Mouse (Mus musculus) brain, embryonic 14.5 days (tissue): ENCODE results near the gene Cd83.

ENCODE experiments used
- CTCF ChIP-seq: fragments of 200-500 bp; IDR thresholded peaks from 2 replicates; pipeline ENCODE4 v1.5.1; 2012; ENCODE audit warnings: inconsistent platforms, mild to moderate bottlenecking, moderate library complexity, borderline replicate concordance; ENCODE audit not compliant: insufficient read depth, insufficient read length; ENCODE audit errors: extremely low read depth
- POLR2A ChIP-seq: fragments of 200-500 bp; IDR thresholded peaks from 2 replicates; pipeline ENCODE4 v1.6.1; 2012; ENCODE audit warnings: mild to moderate bottlenecking, inconsistent platforms, borderline replicate concordance; ENCODE audit not compliant: poor library complexity, insufficient read depth, insufficient read length, severe bottlenecking; ENCODE audit errors: extremely low read depth

- TF ChIP-seq CTCF (no peak), POLR2A (no peak)
These were observed 33.9 kb downstream of the Cd83 start for GRCm38 (mm10) chr13:43818307-43819019.
